Mouse (Mus musculus): ENCODE measurements around the gene Rhbdl3. TPM values are rescaled to one million over a fixed set of nuclear protein-coding genes. Genes with fewer than 3 reads are reported as not detected.

The Rhbdl3 gene
- total and polyA plus RNA-seq, 3 experiments, result 6.8 to 11.1 (median 9.4) TPM

GRCm38 (mm10) chr11:80335609-80336350 is 35.1 kb downstream of the Rhbdl3 start:
- Histone ChIP-seq H3K36me3 (ENCODE audit: control insufficient read depth, insufficient read depth, low read length) (no peaks in the 10 kb centered on the region), H3K4me3 (no peak overlapping the region), H3K4me1 (ENCODE audit: control insufficient read depth, insufficient read depth, low read length) (peaks cover 2% of the 10 kb centered on the region; the same call in 1 of the 2 replicates), H3K27ac (no peak overlapping the region), H3K27me3 (ENCODE audit: control insufficient read depth, insufficient read depth, low read length) (no peaks in the 10 kb centered on the region), H3K9ac (ENCODE audit: low read depth, low read length) (no peak overlapping the region), H3K79me2 (replicated peaks; ENCODE audit: control insufficient read depth, insufficient read depth, low read length) (no peaks in the 10 kb centered on the region)
- TF ChIP-seq CTCF (IDR thresholded peaks at IDR 0.05), result no peak
- TF ChIP-seq EP300 (IDR thresholded peaks at IDR 0.05; ENCODE audit: insufficient read depth, low read depth, low read length), result no peak
- no peak for TF ChIP-seq POLR2A (IDR thresholded peaks at IDR 0.05; ENCODE audit: insufficient read depth, low read depth, low read length)
- intact Hi-C loops (cut with DNase I), result no loop called here
- WGBS, result 13% methylated on average over 7 of the region's 7 CpGs
- DNase-seq, result no peak

DNA sequence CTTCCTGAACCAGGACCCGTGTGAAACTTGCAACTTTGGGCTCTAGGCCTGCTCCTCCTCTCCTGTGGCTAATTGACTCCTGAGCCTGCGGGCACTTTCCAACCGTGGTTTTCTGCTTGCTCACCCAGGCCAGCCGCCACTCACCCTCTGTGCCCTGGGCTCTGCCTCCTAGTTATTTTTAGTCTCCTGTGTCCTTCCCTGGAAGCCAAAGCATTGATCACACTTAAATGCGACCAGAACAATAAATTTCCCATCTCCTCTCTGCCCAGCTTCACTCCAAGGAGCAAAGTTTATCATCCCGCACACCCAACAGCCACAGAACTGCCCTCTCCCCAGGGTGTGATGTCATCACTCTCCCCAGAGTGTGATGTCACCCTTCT is 35.6 kb downstream of the Rhbdl3 start:
- intact Hi-C loops (cut with DNase I), result no loop called here
- Histone ChIP-seq H3K4me3 (no peak overlapping the region), H3K9ac (ENCODE audit: low read depth, low read length) (no peak overlapping the region), H3K27me3 (ENCODE audit: control insufficient read depth, insufficient read depth, low read length) (no peaks in the 10 kb centered on the region), H3K36me3 (ENCODE audit: control insufficient read depth, insufficient read depth, low read length) (no peaks in the 10 kb centered on the region), H3K4me1 (ENCODE audit: control insufficient read depth, insufficient read depth, low read length) (peaks cover 2% of the 10 kb centered on the region; the same call in 1 of the 2 replicates), H3K79me2 (replicated peaks; ENCODE audit: control insufficient read depth, insufficient read depth, low read length) (no peaks in the 10 kb centered on the region), H3K27ac (no peak overlapping the region; the same call in 1 of the 2 replicates)
- TF ChIP-seq POLR2A (IDR thresholded peaks at IDR 0.05; ENCODE audit: insufficient read depth, low read depth, low read length) (no peak), CTCF (IDR thresholded peaks at IDR 0.05) (no peak), EP300 (IDR thresholded peaks at IDR 0.05; ENCODE audit: insufficient read depth, low read depth, low read length) (no peak)
- WGBS, result 23% methylated on average over 6 of the region's 6 CpGs
- DNase-seq, result peak in 1 of 2 experiments; percentile 31

- DNase-seq, result no peak
- Histone ChIP-seq H3K36me3 (ENCODE audit: control insufficient read depth, insufficient read depth, low read length) (no peaks in the 10 kb centered on the region), H3K4me1 (ENCODE audit: control insufficient read depth, insufficient read depth, low read length) (no peaks in the 10 kb centered on the region), H3K9ac (ENCODE audit: low read depth, low read length) (no peak overlapping the region), H3K4me3 (no peak overlapping the region), H3K27me3 (ENCODE audit: control insufficient read depth, insufficient read depth, low read length) (no peaks in the 10 kb centered on the region), H3K27ac (no peak overlapping the region), H3K79me2 (replicated peaks; ENCODE audit: control insufficient read depth, insufficient read depth, low read length) (no peaks in the 10 kb centered on the region)
- intact Hi-C loops (cut with DNase I), result no loop called here
- whole genome bisulfite sequencing, result 23% methylated on average over 2 of the region's 2 CpGs
- TF ChIP-seq POLR2A (IDR thresholded peaks at IDR 0.05; ENCODE audit: insufficient read depth, low read depth, low read length) (no peak), EP300 (IDR thresholded peaks at IDR 0.05; ENCODE audit: insufficient read depth, low read depth, low read length) (no peak), CTCF (IDR thresholded peaks at IDR 0.05) (no peak)
Observed at GRCm38 (mm10) chr11:80342482-80342881, 41.8 kb downstream of the Rhbdl3 start.

- Histone ChIP-seq H3K27me3 (ENCODE audit: control insufficient read depth, insufficient read depth, low read length) (no peaks in the 10 kb centered on the region), H3K9ac (ENCODE audit: low read depth, low read length) (no peak overlapping the region), H3K79me2 (replicated peaks; ENCODE audit: control insufficient read depth, insufficient read depth, low read length) (no peaks in the 10 kb centered on the region), H3K4me1 (ENCODE audit: control insufficient read depth, insufficient read depth, low read length) (no peaks in the 10 kb centered on the region), H3K27ac (no peak overlapping the region), H3K4me3 (no peak overlapping the region), H3K36me3 (ENCODE audit: control insufficient read depth, insufficient read depth, low read length) (no peaks in the 10 kb centered on the region)
- WGBS, result 77% methylated on average over 5 of the region's 5 CpGs
- peak; percentile 70 to 87 for DNase-seq
- TF ChIP-seq POLR2A (IDR thresholded peaks at IDR 0.05; ENCODE audit: insufficient read depth, low read depth, low read length), result no peak
- 0 out of 2 replicates have a peak, but pooled peaks have one; percentile 100 for TF ChIP-seq CTCF (IDR thresholded peaks at IDR 0.05)
- TF ChIP-seq EP300 (IDR thresholded peaks at IDR 0.05; ENCODE audit: insufficient read depth, low read depth, low read length), result 0 out of 2 replicates have a peak, but pooled peaks have one; percentile 45
- intact Hi-C loops (cut with DNase I), result loop anchor here (1.0 to 5.0 kb wide), 2 partner anchors 50 to 65 kb away; partner anchors contain the start of gene Rhbdl3
Observed at GRCm38 (mm10) chr11:80351832-80352430, 51.2 kb downstream of the Rhbdl3 start.

DNA sequence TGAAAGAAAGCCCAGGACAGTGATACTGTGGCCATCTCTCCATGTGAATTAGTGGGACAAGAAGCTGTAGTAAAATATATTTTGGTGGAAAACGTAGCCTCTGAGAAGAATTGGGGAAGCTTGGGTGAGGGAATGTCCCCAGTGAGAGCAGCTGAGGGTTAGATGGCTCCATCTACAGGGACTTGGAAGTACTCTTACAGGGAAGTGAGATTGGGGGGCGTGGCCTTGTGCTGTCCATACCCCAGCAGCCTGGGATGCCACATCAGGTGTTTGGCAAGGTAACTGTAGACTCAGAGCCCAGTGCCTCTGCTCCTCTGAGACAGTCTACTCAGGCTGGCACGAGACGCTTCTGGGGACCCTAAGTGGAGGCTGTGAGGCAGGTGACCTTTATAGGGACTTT is 54.1 kb downstream of the Rhbdl3 start:
- no peaks in the 10 kb centered on the region for H3K4me1 ChIP-seq (ENCODE audit: control insufficient read depth, insufficient read depth, low read length)
- no peak overlapping the region for H3K27ac ChIP-seq
- H3K79me2 ChIP-seq (replicated peaks; ENCODE audit: control insufficient read depth, insufficient read depth, low read length), result no peaks in the 10 kb centered on the region
- H3K36me3 ChIP-seq (ENCODE audit: control insufficient read depth, insufficient read depth, low read length), result no peaks in the 10 kb centered on the region
- H3K4me3 ChIP-seq, result no peak overlapping the region
- DNase-seq, result peak in 1 of 2 experiments; percentile 18
- TF ChIP-seq EP300 (IDR thresholded peaks at IDR 0.05; ENCODE audit: insufficient read depth, low read depth, low read length), result no peak
- TF ChIP-seq POLR2A (IDR thresholded peaks at IDR 0.05; ENCODE audit: insufficient read depth, low read depth, low read length), result no peak
- TF ChIP-seq CTCF (IDR thresholded peaks at IDR 0.05), result peak; percentile 34
- intact Hi-C loops (cut with DNase I), result loop anchor here (5.0 kb wide), 1 partner anchor 53 kb away; the partner anchor contains the start of gene Rhbdl3
- H3K27me3 ChIP-seq (ENCODE audit: control insufficient read depth, insufficient read depth, low read length), result no peaks in the 10 kb centered on the region
- WGBS, result 49% methylated on average over 4 of the region's 4 CpGs
- H3K9ac ChIP-seq (ENCODE audit: low read depth, low read length), result no peak overlapping the region

- intact Hi-C loops (cut with DNase I), result no loop called here
- 100% methylated on average over 1 of the region's 1 CpGs for WGBS
- Histone ChIP-seq H3K4me1 (ENCODE audit: control insufficient read depth, insufficient read depth, low read length) (no peaks in the 10 kb centered on the region), H3K27ac (no peak overlapping the region), H3K36me3 (ENCODE audit: control insufficient read depth, insufficient read depth, low read length) (no peaks in the 10 kb centered on the region), H3K9ac (ENCODE audit: low read depth, low read length) (no peak overlapping the region), H3K4me3 (no peak overlapping the region), H3K79me2 (replicated peaks; ENCODE audit: control insufficient read depth, insufficient read depth, low read length) (no peaks in the 10 kb centered on the region), H3K27me3 (ENCODE audit: control insufficient read depth, insufficient read depth, low read length) (no peaks in the 10 kb centered on the region)
- TF ChIP-seq POLR2A (IDR thresholded peaks at IDR 0.05; ENCODE audit: insufficient read depth, low read depth, low read length), result no peak
- DNase-seq, result no peak
Observed at GRCm38 (mm10) chr11:80368949-80369348, 68.2 kb downstream of the Rhbdl3 start.
